ENCODE assay signal across 23 mouse cellular contexts in genomic region chr9:20891339-20892103, GRCm38 (mm10). TPM values are rescaled to one million over a fixed set of nuclear protein-coding genes. Genes with fewer than 3 reads are reported as not detected.
DNase-seq lines count a peak whose midpoint lies in the region; ATAC-seq lines count a peak whose summit lies in the region.
"Had no signal": no experiment of that assay in that cellular context is flagged by ENCODE, and none has a peak within 500 bp of the region (broad histone marks: within the 10 kb centered on the region; RNA-seq: fewer than 3 reads in every experiment).

No protein-coding gene starts in this region.

- no peak overlapping the region for H3K4me2 ChIP-seq in heart, embryonic 12.5 days
- H3K4me2 ChIP-seq: limb, embryonic 15.5 days; lung, embryonic 14.5 days had no signal

- H3K36me3 ChIP-seq in heart, embryonic 12.5 days: peaks cover 72% of the 10 kb centered on the region
- peaks cover 72% of the 10 kb centered on the region for H3K36me3 ChIP-seq in megakaryocyte, embryonic 14.5 days (replicated peaks; ENCODE audit: low read length)
- peaks cover 74% of the 10 kb centered on the region for H3K36me3 ChIP-seq in embryonic facial prominence, embryonic 10.5 days (replicated peaks)

- 78% methylated on average over 26 of the region's 26 CpGs for whole genome bisulfite sequencing in heart, embryonic 12.5 days
- WGBS in embryonic facial prominence, embryonic 10.5 days: 85% methylated on average over 26 of the region's 26 CpGs

- H3K9ac ChIP-seq in heart, embryonic 12.5 days: no peak overlapping the region
- H3K9ac ChIP-seq: forebrain, postnatal 0 days; limb, embryonic 15.5 days; lung, embryonic 14.5 days had no signal

- no peak overlapping the region for H3K4me3 ChIP-seq in heart, embryonic 12.5 days
- peak overlapping the region; percentile 47 for H3K4me3 ChIP-seq in megakaryocyte, embryonic 14.5 days (replicated peaks)
- H3K4me3 ChIP-seq in embryonic facial prominence, embryonic 10.5 days: 0 out of 2 replicates have a peak overlapping the region, but pooled peaks have one; percentile 15
- H3K4me3 ChIP-seq: heart, embryonic 10.5 days; limb, embryonic 15.5 days had no signal

- H3K4me1 ChIP-seq in heart, embryonic 12.5 days (replicated peaks): peaks cover 8% of the 10 kb centered on the region
- peaks cover 75% of the 10 kb centered on the region for H3K4me1 ChIP-seq in megakaryocyte, embryonic 14.5 days
- peaks cover 7% of the 10 kb centered on the region for H3K4me1 ChIP-seq in embryonic facial prominence, embryonic 10.5 days

- no peaks in the 10 kb centered on the region for H3K9me3 ChIP-seq in heart, embryonic 12.5 days (replicated peaks)
- no peaks in the 10 kb centered on the region for H3K9me3 ChIP-seq in megakaryocyte, embryonic 14.5 days
- H3K9me3 ChIP-seq in embryonic facial prominence, embryonic 10.5 days: no peaks in the 10 kb centered on the region
- H3K9me3 ChIP-seq: heart, embryonic 10.5 days; limb, embryonic 15.5 days had no signal

- no peak for ATAC-seq in heart, embryonic 12.5 days (ENCODE audit: insufficient number of reproducible peaks, low FRiP score)
- no peak for ATAC-seq in megakaryocyte, adult 5-6 weeks (ENCODE audit: poor library complexity, severe bottlenecking)
- ATAC-seq: activated CD4-positive, CD25-positive, alpha-beta regulatory T cell, adult 4 months; forebrain, postnatal 0 days; hindbrain, postnatal 0 days; intestine, postnatal 0 days had no signal

- H3K27me3 ChIP-seq in heart, embryonic 12.5 days (replicated peaks): no peaks in the 10 kb centered on the region
- H3K27me3 ChIP-seq in megakaryocyte, embryonic 14.5 days (replicated peaks): no peaks in the 10 kb centered on the region
- H3K27me3 ChIP-seq in embryonic facial prominence, embryonic 10.5 days (replicated peaks; ENCODE audit: low read depth, poor library complexity, severe bottlenecking): no peaks in the 10 kb centered on the region
- H3K27me3 ChIP-seq: limb, embryonic 15.5 days had no signal

- peak; percentile 91 for DNase-seq in heart, adult 11 months
- no peak for DNase-seq in embryonic facial prominence, embryonic 10.5 days (ENCODE audit: low spot score)
- DNase-seq in right cerebral cortex, postnatal 36 days (ENCODE audit: low spot score in 2 of 2): no peak
- no peak for DNase-seq in adrenal gland, adult 2 months
- DNase-seq: adrenal gland, postnatal 14 days; forebrain, postnatal 0 days; gastrocnemius, postnatal 25 days; heart, postnatal 14 days; left cerebral cortex, postnatal 4 days; lung, embryonic 14.5 days; lung, postnatal 36 days; right cerebral cortex, postnatal 4 days; thymus, adult 18-20 months; thymus, postnatal 4 days had no signal

- no peak overlapping the region for H3K27ac ChIP-seq in heart, embryonic 12.5 days (ENCODE audit: poor library complexity, severe bottlenecking)
- H3K27ac ChIP-seq in embryonic facial prominence, embryonic 10.5 days (replicated peaks): no peak overlapping the region
- H3K27ac ChIP-seq: heart, embryonic 10.5 days; hindbrain, postnatal 0 days; kidney, postnatal 0 days had no signal

RNA-seq across cellular contexts. Expression of gene Ppan, which starts 3.5 kb away (rescaled TPM):
- 43.5 and 44.3 TPM in 2 replicates for polyA plus RNA-seq in heart, embryonic 12.5 days (2016; fragmentation: Nextera tagmentation; extraction: Ambion mirVana)
- 84.5 and 137 TPM in 2 replicates for polyA plus RNA-seq in megakaryocyte, embryonic 14.5 days (2012; ENCODE audit: insufficient read depth, low replicate concordance)
- 5.7 and 7.8 TPM in 2 replicates for total RNA-seq in megakaryocyte, adult 5-6 weeks (2015)
- 27.5 and 32.2 TPM in 2 replicates for total RNA-seq in megakaryocyte, adult 5-6 weeks (2017)
- polyA plus RNA-seq in embryonic facial prominence, embryonic 10.5 days (2016; fragmentation: Nextera tagmentation; extraction: Ambion mirVana): 99.2 and 100 TPM in 2 replicates
- 10 to 100 TPM; 27.6 to 44.4 TPM for total RNA-seq in adrenal gland, adult 2 months (2021)
- polyA plus RNA-seq in adrenal gland, adult 2 months (2012; rRNA removed): 128 and 140 TPM in 2 replicates

RNA-seq across cellular contexts. Expression of gene Eif3g, which starts 6.9 kb away (rescaled TPM):
- polyA plus RNA-seq in heart, embryonic 12.5 days (2016; fragmentation: Nextera tagmentation; extraction: Ambion mirVana): 215 and 236 TPM in 2 replicates
- 300 and 342 TPM in 2 replicates for polyA plus RNA-seq in megakaryocyte, embryonic 14.5 days (2012; ENCODE audit: insufficient read depth, low replicate concordance)
- total RNA-seq in megakaryocyte, adult 5-6 weeks (2015): 88.4 and 102 TPM in 2 replicates
- total RNA-seq in megakaryocyte, adult 5-6 weeks (2017): 79.0 and 80.6 TPM in 2 replicates
- polyA plus RNA-seq in embryonic facial prominence, embryonic 10.5 days (2016; fragmentation: Nextera tagmentation; extraction: Ambion mirVana): 411 and 431 TPM in 2 replicates
- total RNA-seq in adrenal gland, adult 2 months (2021): 100 to 1,000 TPM; 156 to 170 TPM
- polyA plus RNA-seq in adrenal gland, adult 2 months (2012; rRNA removed): 123 and 133 TPM in 2 replicates

RNA-seq across cellular contexts. Expression of gene Angptl6, which starts 12.0 kb away (rescaled TPM):
- 1.5 and 2.5 TPM in 2 replicates for polyA plus RNA-seq in heart, embryonic 12.5 days (2016; fragmentation: Nextera tagmentation; extraction: Ambion mirVana)
- 4.7 and 5.1 TPM in 2 replicates for polyA plus RNA-seq in megakaryocyte, embryonic 14.5 days (2012; ENCODE audit: insufficient read depth, low replicate concordance)
- 0.62 and 1.3 TPM in 2 replicates for total RNA-seq in megakaryocyte, adult 5-6 weeks (2015)
- 0.11 and 0.57 TPM in 2 replicates for total RNA-seq in megakaryocyte, adult 5-6 weeks (2017)
- polyA plus RNA-seq in embryonic facial prominence, embryonic 10.5 days (2016; fragmentation: Nextera tagmentation; extraction: Ambion mirVana): 3.2 and 3.3 TPM in 2 replicates
- 1 to 10 TPM; 3.3 TPM for total RNA-seq in adrenal gland, adult 2 months (2021)
- polyA plus RNA-seq in adrenal gland, adult 2 months (2012; rRNA removed): 4.0 and 6.5 TPM in 2 replicates

RNA-seq across cellular contexts. Expression of gene A230050P20Rik, which starts 23.1 kb away (rescaled TPM):
- polyA plus RNA-seq in heart, embryonic 12.5 days (2016; fragmentation: Nextera tagmentation; extraction: Ambion mirVana): 6.5 and 7.1 TPM in 2 replicates
- 39.0 and 51.7 TPM in 2 replicates for polyA plus RNA-seq in megakaryocyte, embryonic 14.5 days (2012; ENCODE audit: insufficient read depth, low replicate concordance)
- total RNA-seq in megakaryocyte, adult 5-6 weeks (2015): 1.5 and 2.3 TPM in 2 replicates
- total RNA-seq in megakaryocyte, adult 5-6 weeks (2017): 1.4 and 2.6 TPM in 2 replicates
- 1.1 and 2.2 TPM in 2 replicates for polyA plus RNA-seq in embryonic facial prominence, embryonic 10.5 days (2016; fragmentation: Nextera tagmentation; extraction: Ambion mirVana)
- 10 to 100 TPM; 19.4 to 20.1 TPM for total RNA-seq in adrenal gland, adult 2 months (2021)
- polyA plus RNA-seq in adrenal gland, adult 2 months (2012; rRNA removed): 140 and 164 TPM in 2 replicates
